Mouse (Mus musculus): Measurements from ENCODE around the gene Vmn1r6.

GRCm38 (mm10) chr6:56969973-56970372 lies 27.1 kb upstream of the Vmn1r6 start, which contains the start of gene Vmn1r5:
- TF ChIP-seq CTCF (IDR thresholded peaks at IDR 0.05; ENCODE audit: extremely low read depth, insufficient read depth, insufficient read length, insufficient replicate concordance) (no peak), POLR2A (IDR thresholded peaks at IDR 0.05; ENCODE audit: low read depth, low read length) (no peak)
